Mouse (Mus musculus) layer of hippocampus, postnatal 25 days (tissue): ENCODE results near the gene Cacna1a. TPM values are rescaled to one million over a fixed set of nuclear protein-coding genes. Genes with fewer than 3 reads are reported as not detected.
A peak's percentile ranks its signal among the peaks of the same experiment; 100 is the strongest.

Source experiments
- DNase-seq, 2 experiments: peaks; one replicate each; pipeline ENCODE4 v3.0.0; 2022; ENCODE audit warnings: mixed read lengths in 2 of 2, low spot score in 1 of 2; ENCODE audit errors: extremely low spot score in 1 of 2
- total RNA-seq, 2 experiments: library from RNA; stranded (reverse); gene quantifications; 2 replicates each; pipeline ENCODE4 v1.2.3; 2021

Cacna1a gene
- total RNA-seq, 2 experiments from 2014 or later, result 175 to 232 TPM

DNA sequence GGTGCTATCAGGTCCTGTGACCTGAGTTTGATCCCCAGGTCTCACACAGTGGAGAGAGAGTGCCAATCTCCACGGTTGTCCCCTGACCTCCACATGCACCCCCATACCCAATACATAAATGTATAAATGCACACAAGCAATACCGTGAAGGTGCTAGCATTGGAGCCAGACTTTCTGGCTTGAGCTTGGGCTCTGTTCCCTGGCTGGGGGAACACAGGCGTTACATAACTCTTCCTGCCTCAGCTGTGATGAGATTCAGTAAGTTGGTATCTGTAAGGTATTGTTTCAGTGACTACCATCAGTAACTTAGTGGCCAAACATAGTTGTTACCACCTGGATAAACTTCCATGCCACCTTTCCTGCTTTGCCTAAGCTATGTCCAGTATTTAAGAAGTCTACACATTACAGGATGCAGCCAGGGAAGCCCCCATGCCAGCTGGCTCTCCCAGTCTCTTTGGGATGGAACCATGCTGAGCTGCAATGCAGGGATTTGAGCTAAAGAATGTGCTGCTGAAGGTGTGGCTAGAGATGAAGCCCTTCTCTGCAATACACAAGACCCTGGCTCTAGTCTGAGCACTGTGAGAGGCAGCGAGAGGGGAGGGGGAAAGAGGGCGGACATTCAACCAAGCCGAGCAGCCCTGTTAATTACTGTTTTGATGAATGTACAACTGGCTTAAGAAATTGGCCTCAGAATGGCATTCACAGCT lies 7.7 kb downstream of the Cacna1a start:
- DNase-seq, result no peak

DNA sequence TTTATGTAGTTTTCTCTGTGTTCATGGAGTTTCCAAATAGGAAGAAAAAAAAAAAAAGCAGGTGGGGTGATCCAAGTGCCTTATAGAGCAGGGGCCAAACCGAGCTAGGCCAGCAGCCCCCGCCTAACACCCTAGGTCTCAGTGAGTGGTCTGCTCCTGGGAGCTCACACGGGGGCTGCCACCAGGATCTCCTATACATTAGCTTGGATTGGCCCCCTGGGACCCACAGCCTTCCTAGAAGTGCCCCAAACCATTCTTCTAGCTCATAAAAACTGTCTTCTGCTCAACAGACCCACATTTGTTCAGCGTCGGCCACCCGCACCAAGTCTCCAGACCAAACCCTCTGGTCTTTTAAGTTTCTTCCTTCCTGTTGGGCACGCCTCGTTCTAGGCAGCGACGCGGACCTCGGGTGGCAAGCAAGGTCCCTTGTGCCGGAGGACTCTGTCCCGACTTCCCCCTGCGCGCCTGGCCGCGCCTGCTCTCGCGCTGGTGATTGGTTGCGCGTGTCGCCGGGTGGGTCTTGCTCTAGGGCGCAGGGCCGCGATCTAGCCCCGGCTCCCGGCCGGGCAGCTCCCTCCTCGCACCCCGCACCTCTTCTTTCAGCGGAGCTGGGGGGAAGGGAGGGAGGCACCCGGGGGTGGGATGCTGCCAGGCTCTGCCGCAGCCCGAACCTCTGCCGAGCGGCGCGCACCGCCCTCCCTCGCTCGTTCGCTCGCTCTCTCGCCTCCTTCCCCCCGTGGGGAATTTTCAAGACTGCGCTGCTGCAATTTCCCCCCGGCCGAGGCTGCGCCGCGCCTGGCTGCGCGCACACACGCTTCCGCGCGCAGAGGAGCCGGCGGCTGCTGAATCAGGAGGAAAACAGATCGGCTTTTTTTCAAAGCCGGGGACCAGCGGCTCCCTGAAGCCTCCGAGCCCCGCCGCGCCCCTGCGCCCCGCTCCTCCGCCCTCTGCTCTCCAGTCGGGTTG lies 25.9 kb downstream of the Cacna1a start:
- peak; percentile 55 to 67 for DNase-seq

GRCm38 (mm10) chr8:84414918-84415317 lies 26.7 kb downstream of the Cacna1a start:
- DNase-seq, result no peak

DNA sequence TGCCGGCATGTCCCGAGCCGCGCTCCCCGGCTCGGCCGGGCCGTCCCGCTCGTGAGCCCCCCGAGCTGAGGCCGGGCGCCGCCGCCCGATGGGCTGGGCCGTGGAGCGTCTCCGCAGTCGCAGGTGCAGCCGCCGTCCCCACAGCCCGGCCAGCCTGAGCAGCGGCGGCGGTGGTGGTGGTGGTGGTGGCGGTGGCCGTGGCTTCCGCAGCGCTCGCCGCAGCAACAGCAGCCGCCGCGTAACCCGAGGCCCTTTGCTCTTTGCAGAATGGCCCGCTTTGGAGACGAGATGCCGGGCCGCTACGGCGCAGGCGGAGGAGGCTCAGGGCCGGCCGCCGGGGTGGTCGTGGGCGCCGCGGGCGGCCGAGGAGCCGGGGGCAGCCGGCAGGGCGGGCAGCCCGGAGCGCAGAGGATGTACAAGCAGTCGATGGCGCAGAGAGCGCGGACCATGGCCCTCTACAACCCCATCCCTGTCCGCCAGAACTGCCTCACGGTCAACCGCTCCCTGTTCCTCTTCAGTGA lies 27.2 kb downstream of the Cacna1a start:
- no peak for DNase-seq

DNA sequence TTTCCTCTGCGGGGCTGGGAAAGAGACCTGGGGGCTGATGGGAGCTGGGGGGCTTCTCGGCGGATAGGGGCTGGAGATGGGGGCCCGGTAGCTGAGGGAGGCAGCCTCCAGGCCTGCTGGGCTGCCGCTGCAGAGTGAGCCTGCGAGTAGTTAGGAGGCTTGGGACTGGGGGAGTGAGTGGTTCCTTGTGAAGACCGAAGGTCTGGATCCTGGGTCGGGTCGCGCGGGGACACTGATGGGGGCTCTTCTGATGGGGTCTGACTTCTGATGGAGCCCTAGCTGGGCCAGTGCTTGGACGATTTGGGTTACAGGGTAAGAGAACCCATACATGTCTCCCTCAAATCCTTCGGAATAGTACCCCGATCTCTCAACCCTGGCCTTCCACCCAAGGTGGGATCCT lies 27.8 kb downstream of the Cacna1a start:
- DNase-seq, result no peak

DNA sequence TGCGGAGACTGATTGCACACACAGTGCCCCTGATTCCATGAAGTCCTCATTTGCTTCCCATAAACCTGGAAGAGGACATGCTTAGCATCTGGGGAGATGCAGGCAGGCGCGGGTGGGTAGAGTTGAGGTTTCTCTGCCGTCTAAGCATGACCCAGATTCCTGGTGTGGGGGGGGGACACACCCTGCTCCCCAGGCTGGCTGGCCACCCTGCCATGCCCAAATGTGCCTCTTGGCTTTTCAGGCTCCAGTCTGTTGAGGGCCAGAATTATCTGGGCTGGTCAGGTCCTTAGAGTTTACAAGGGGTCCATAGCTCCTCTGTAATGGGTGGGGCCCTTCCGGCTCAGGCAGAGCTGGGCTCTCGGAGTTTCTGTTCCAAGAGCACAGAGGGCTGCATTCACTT lies 28.7 kb downstream of the Cacna1a start:
- no peak for DNase-seq

DNA sequence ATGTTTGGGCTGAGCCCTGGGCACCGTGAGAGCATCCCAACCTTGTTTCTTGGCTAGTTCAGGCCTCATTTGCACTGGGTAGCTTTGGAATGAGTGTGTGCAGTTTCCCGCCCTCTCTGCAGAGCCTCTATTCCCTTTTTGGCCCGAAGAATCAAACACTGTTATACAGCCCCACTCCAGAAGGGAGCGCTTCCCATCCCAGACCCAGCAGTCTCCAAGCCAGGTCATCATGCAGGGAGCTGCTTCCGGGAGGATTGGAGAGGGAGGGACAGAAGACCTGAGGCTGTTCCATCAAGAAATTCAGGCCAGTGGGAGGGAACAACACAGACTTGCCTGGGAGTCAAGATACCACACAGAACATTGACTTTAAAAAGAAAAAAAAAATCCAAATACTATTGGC lies 29.6 kb downstream of the Cacna1a start:
- no peak for DNase-seq

DNA sequence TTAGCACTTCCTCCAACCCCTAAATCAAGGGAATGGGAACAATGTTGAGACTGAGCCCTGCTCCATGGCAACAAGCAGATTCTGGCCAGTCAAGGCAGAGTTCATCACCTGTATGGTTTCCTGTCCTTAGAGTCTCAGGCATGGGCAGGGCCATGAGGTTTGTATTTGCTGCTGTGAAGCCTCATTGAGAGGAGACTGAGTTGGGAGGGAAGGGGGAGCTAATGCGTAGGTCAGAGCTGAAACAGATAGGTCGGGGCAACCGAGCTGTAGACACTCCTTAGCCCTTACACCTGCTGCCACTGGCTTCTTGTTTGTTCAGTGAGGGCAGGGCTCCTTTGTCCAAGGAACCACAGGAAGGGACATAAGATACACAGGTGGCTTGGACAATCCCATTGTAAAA lies 36.2 kb downstream of the Cacna1a start:
- DNase-seq, result no peak

GRCm38 (mm10) chr8:84426087-84426486 lies 37.8 kb downstream of the Cacna1a start:
- DNase-seq, result no peak

DNA sequence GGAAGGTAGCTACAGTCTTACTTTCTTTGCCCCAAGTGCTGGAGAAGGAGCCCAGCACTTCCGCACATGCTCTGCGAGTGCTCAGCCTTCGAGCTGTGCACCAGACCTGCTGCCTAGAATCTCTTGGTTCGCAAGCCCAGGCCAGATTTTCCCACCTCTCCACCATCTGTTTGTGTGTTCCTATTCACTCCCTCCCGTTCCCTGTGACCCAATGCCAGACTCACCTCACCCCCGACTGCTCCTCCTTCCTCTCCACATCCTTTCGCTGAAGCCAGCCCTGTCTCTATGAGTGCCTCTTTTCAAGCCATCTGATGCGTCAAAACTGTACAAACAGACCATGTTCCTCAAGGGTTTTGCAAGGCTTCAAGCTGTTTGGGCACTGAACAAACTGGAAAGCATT lies 38.3 kb downstream of the Cacna1a start:
- DNase-seq, result no peak

GRCm38 (mm10) chr8:84428034-84428433 lies 39.8 kb downstream of the Cacna1a start:
- DNase-seq, result no peak

DNA sequence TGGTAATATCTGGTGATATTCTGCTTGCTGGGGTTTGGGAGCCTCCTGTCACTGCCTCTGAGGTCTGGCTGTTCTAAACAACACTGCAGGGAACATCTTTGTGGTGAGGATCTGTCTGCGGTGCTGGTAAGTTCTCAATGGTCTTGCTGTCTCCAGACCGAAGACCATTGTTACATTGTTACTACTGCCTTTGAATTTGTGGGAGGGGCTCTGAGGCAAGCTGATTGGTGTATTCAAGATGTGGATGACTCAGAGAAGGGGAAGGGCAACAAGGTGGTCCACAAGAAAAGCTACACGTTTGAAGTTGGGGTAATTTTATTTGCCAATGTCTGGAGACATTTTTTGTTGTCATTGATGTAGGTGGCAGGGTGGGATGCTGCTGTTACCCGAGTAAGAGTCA lies 40.8 kb downstream of the Cacna1a start:
- no peak for DNase-seq

DNA sequence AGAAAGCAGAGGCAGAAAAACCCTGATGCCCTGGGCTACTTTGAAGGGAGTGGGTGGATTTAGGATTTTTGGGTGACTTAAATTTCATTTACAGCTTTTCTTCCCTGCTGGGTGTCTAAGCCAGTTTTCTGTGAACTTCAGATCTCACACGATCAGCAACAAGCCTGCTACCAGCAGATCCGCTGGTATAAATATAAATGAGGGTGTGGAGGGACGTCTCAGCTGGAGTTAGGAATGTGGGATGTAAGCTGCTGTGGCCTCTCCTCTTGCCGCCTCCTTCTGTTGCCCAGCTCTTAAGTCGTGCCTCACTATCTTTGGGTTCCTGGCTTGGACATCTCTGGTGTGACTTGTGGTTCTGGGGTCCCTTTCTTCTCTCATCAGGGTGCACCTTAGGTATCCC lies 41.3 kb downstream of the Cacna1a start:
- DNase-seq, result no peak

DNA sequence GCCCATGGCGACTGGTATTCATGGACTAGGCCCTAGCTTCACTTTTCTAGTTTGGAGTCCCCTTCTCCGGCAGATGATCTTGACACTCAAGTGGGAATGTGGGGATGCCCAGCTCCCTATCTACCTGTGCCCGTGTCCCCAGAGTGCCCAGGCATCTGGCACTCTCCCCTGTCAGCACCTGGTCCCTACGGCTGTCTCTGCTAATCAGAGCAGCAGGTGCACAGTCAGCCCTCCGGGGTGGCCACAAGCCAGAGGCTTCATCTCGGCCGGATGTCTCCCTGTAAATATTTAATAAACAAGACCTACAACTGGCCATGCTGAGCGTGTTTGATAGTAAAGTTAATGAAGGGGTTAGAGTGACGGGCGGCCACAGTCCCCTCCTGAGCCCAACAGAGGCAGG lies 47.1 kb downstream of the Cacna1a start:
- DNase-seq, result no peak

- no peak for DNase-seq
These were observed 51.6 kb downstream of the Cacna1a start for GRCm38 (mm10) chr8:84439813-84440212.

DNA sequence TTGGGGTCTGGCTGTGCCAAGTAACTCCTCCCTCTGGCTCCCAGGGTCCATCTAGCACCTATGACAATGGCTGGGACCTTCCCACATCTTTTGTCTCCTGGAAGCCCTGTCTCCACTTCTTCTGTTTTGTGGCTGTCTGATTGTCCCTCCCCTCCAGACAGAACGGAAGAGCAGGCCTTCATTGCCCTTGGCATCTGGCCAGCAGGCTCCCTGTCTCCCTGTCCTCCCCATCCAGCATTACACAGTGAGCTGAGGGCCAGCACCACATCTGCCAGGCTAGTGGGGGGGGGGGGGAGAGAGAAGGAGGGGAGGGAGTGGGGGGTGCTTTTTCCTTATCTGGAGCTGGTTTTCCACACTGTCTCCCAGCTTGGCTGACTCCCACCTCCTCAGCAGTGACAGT lies 53.8 kb downstream of the Cacna1a start:
- no peak for DNase-seq

- DNase-seq, result no peak
These were observed 58.3 kb downstream of the Cacna1a start for GRCm38 (mm10) chr8:84446571-84446991.

GRCm38 (mm10) chr8:84454532-84454931 lies 66.3 kb downstream of the Cacna1a start:
- DNase-seq, result peak in 1 of 2 experiments; percentile 36

DNA sequence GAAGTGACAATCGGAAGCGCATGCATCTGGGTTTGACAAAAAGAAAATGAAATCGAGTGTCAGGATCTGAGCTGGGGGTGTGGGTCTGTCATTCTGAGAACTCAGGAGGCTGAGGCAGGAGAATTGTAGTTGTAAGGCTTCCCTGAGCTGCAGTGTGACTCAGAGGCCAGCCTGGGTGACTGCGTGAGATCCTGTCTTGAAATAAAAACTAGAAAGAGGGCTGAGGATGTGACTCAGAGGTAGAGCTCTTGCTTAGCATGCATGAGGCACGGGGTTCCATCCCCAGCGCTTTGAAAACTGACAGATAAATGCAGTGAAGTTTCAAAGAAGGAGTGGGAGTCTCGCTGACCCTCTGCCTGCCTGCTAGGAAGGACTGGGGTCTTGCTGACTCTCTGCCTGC lies 70.6 kb downstream of the Cacna1a start:
- no peak for DNase-seq

- peak in 1 of 2 experiments; percentile 25 for DNase-seq
These were observed 71.0 kb downstream of the Cacna1a start for GRCm38 (mm10) chr8:84459276-84459675.

- DNase-seq, result no peak
These were observed 72.5 kb downstream of the Cacna1a start for GRCm38 (mm10) chr8:84460698-84461097.
